Mouse (Mus musculus) spleen, adult 2 months (tissue): ENCODE data around the gene Psmd4.

ENCODE experiments used
- CTCF ChIP-seq: fragments of 200-500 bp; IDR thresholded peaks from 2 replicates; pipeline ENCODE4 v1.5.1; 2011; ENCODE audit warnings: mild to moderate bottlenecking, inconsistent platforms; ENCODE audit not compliant: insufficient read depth, insufficient read length, insufficient replicate concordance; ENCODE audit errors: extremely low read depth
- POLR2A ChIP-seq: fragments of 200-500 bp; IDR thresholded peaks from 2 replicates; pipeline ENCODE4 v1.6.1; 2011; ENCODE audit warnings: low read depth, low read length, inconsistent platforms

DNA sequence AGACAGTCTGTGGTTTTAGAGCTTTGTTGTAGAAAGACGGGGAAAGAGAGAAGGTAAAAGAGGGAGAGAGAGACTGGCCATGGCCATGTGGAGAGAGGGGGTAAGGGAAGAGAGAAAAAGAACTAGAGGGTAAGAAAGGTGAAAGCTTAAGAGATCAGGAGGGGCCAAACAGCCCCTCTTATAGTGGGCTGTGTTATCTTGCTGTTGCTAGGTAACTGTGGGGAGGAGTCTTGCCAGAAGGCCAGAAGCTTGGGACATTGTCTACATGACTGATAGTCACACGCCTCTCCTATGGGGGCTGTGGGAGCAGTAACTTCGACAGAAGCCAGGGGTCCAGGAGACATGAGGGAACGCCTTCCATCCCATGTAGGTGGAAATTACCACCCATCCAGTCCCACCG, 17.2 kb downstream of the Psmd4 start:
- TF ChIP-seq CTCF = no peak
- TF ChIP-seq POLR2A = no peak
